Mouse (Mus musculus) embryonic fibroblast, embryonic 13.5 days (primary cell): ENCODE measurements around the gene Zfp719.

Source experiments
- CTCF ChIP-seq: IDR thresholded peaks from 2 replicates; pipeline ENCODE4 v1.5.1; 2011; ENCODE audit warnings: mild to moderate bottlenecking, control low read depth, low read length, moderate library complexity, borderline replicate concordance; ENCODE audit not compliant: insufficient read depth
- POLR2A ChIP-seq: IDR thresholded peaks from 2 replicates; pipeline ENCODE4 v1.6.1; 2011; ENCODE audit warnings: low read depth, mild to moderate bottlenecking, control low read depth, low read length, moderate library complexity

DNA sequence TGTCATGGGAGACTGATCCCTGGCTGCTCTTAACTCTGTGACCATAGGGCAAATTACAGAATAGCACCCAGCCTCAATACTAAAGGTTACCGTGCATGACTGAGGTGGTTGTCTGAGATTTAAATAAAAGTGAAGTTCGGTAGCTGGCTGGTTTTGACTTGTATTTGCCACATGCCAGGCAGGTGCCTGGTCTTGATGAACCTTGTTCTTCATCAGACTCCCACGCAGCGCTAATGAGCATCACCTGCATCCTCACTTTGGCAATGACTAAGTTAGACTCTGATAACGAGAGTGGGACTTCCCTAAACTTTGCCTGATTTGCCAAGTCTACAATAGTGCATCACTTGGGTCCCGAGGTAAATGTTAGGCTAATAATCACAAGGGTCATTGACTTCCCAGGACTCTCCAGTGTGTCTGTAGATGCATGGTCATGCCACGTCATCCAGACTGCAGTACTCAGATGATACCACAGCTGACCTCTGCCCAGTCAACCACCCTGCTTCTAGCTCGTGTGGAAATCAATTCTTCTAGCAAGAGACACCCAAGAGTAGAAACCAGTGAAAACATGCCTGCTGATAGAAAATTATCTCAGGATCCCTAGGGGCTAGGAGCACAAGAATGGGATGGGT is 46.5 kb downstream of the Zfp719 start:
- no peak for TF ChIP-seq POLR2A
- no peak for TF ChIP-seq CTCF
